Mouse (Mus musculus): ENCODE results near the gene Sox30. TPM values are rescaled to one million over a fixed set of nuclear protein-coding genes. Genes with fewer than 3 reads are reported as not detected.

The Sox30 gene
- polyA plus RNA-seq, 1 experiment from 2014 or later, result 0.18 TPM

DNA sequence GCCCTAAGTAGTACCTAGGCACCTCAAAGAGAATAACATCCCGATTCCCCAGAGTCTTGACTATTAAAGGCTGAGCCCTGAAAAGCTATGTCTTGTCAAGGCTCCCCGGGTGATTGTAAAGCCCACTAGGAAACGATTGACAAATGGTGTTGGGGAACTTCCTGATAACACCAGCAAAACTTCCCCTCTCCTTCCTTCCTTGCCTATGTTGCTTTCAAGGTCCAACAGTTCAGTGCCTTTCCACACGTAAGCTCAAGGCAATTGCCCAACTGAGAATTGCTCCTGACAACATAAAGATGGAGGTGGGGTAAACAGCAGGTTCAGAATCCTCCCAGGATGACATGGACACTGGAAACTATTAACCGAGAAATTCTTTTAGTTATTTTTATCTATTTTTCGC lies 42.9 kb downstream of the Sox30 start:
- H3K9me3 ChIP-seq, result no peaks in the 10 kb centered on the region
- 75% methylated on average over 6 of the region's 6 CpGs for WGBS

DNA sequence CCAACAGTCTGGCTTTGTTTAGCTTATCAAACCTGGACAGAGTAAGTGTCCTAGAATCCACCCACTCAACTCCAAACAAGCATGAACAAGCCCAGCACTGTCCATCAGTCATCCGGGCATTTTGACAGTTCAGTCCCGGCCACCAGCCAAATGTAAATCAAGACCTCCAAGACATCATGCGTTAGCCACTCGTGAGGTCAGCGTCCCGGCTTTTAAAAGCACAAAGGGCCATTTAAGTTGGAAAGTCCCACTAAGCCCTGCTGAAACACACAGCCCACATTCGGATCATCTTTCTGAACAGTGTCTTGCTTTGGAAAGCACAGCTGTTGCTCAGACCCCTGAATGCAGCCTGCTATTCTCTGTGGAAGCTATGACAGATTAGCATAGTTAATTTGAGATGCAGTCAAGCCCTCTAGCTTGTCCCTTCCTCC lies 45.9 kb downstream of the Sox30 start:
- Histone ChIP-seq H3K9me3 (no peaks in the 10 kb centered on the region), H3K27me3 (replicated peaks) (no peaks in the 10 kb centered on the region), H3K4me2 (replicated peaks) (no peak overlapping the region), H3K9ac (no peak overlapping the region), H3K4me1 (replicated peaks) (no peaks in the 10 kb centered on the region), H3K27ac (0 out of 2 replicates have a peak overlapping the region, but pooled peaks have one; percentile 2), H3K36me3 (no peaks in the 10 kb centered on the region), H3K4me3 (replicated peaks) (no peak overlapping the region)
- WGBS, result 30% methylated on average over 7 of the region's 7 CpGs
- no peak for ATAC-seq

More for the DNA sequence above, 42.9 kb downstream of the Sox30 start:
- H3K4me3 ChIP-seq (replicated peaks), result no peak overlapping the region
- no peak overlapping the region for H3K9ac ChIP-seq
- no peak overlapping the region for H3K27ac ChIP-seq
- no peaks in the 10 kb centered on the region for H3K27me3 ChIP-seq (replicated peaks)
- no peaks in the 10 kb centered on the region for H3K36me3 ChIP-seq
- H3K4me1 ChIP-seq (replicated peaks), result no peaks in the 10 kb centered on the region
- no peak for ATAC-seq
- no peak overlapping the region for H3K4me2 ChIP-seq (replicated peaks)

DNA sequence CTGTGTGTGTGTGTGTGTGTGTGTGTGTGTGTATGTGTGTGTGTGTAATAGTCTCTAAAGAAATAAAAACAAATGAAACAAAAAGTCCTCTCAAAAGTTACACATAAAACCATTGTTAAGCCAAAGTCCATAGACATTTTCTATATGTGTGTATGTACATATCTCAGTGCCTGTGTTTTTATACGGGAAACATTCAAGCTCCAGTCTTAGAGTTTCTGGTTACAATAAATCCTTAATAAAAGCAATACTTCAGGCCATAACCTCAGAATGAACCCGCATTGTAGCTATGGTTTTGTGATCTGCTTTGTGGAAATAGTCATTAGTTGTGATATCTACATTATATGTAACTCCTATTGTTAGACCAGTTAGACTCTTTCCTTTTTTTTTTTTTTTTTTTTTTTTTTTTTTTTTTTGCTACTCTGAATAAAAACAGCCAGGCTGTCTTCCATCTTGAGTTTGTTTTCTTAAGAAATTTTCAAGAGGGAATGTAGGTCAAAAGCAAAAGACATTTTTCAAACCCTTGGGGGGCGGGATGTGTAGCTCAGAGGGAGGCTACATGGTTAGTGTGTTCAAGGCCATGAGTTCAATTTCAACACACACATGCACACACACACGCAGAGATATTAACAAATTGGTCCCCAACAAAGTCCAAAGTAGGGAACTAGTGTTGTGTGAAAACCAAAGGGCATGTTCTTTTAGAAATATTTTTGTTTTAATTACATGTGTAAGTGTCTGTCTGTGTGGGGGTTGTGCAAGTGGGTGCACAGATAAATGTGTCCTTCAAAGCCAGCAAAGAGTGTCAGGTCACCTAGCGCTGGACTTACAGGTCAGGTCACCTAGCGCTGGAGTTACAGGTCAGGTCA lies 48.1 kb downstream of the Sox30 start:
- 74% methylated on average over 6 of the region's 6 CpGs for WGBS
- H3K4me2 ChIP-seq (replicated peaks), result no peak overlapping the region
- no peaks in the 10 kb centered on the region for H3K27me3 ChIP-seq (replicated peaks)
- H3K4me1 ChIP-seq (replicated peaks), result no peaks in the 10 kb centered on the region
- no peaks in the 10 kb centered on the region for H3K9me3 ChIP-seq
- H3K4me3 ChIP-seq (replicated peaks), result no peak overlapping the region
- no peaks in the 10 kb centered on the region for H3K36me3 ChIP-seq
- H3K27ac ChIP-seq, result no peak overlapping the region
- ATAC-seq, result no peak
- H3K9ac ChIP-seq, result no peak overlapping the region

DNA sequence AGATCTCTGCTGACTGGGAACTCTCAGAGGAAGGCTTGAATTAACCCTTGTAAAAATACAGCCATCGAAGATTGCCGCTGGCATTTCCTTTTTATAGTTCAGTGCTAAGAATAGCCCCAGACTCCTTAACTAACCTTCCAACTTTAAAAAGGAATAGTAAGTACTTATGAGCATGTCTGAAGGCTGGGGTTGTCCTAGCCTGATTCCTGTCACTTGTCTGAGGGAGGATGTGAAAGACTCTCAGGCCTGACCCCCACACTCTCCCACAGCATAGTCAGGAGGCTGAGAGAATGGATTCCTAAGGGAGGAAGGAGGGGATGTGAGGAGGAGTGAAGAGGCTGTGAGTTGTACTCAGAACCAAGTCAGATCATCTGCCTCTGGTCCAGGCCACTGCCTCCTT lies 49.4 kb downstream of the Sox30 start:
- Histone ChIP-seq H3K4me2 (replicated peaks) (no peak overlapping the region), H3K4me1 (replicated peaks) (no peaks in the 10 kb centered on the region), H3K27me3 (replicated peaks) (no peaks in the 10 kb centered on the region), H3K36me3 (no peaks in the 10 kb centered on the region), H3K4me3 (replicated peaks) (no peak overlapping the region), H3K9ac (no peak overlapping the region), H3K9me3 (no peaks in the 10 kb centered on the region), H3K27ac (no peak overlapping the region)
- ATAC-seq, result no peak
- WGBS, result 53% methylated on average over 2 of the region's 2 CpGs

GRCm38 (mm10) chr11:46030026-46030425 lies 49.9 kb downstream of the Sox30 start:
- Histone ChIP-seq H3K4me2 (replicated peaks) (no peak overlapping the region), H3K36me3 (no peaks in the 10 kb centered on the region), H3K27ac (no peak overlapping the region), H3K9me3 (no peaks in the 10 kb centered on the region), H3K9ac (no peak overlapping the region), H3K4me1 (replicated peaks) (no peaks in the 10 kb centered on the region), H3K4me3 (replicated peaks) (no peak overlapping the region), H3K27me3 (replicated peaks) (no peaks in the 10 kb centered on the region)
- ATAC-seq, result no peak
- 67% methylated on average over 2 of the region's 2 CpGs for WGBS

GRCm38 (mm10) chr11:46031470-46031869 lies 51.4 kb downstream of the Sox30 start:
- 57% methylated on average over 3 of the region's 3 CpGs for WGBS
- Histone ChIP-seq H3K4me2 (replicated peaks) (no peak overlapping the region), H3K36me3 (no peaks in the 10 kb centered on the region), H3K4me1 (replicated peaks) (no peaks in the 10 kb centered on the region), H3K27me3 (replicated peaks) (no peaks in the 10 kb centered on the region), H3K9me3 (no peaks in the 10 kb centered on the region), H3K27ac (no peak overlapping the region), H3K9ac (no peak overlapping the region), H3K4me3 (replicated peaks) (no peak overlapping the region)
- no peak for ATAC-seq

DNA sequence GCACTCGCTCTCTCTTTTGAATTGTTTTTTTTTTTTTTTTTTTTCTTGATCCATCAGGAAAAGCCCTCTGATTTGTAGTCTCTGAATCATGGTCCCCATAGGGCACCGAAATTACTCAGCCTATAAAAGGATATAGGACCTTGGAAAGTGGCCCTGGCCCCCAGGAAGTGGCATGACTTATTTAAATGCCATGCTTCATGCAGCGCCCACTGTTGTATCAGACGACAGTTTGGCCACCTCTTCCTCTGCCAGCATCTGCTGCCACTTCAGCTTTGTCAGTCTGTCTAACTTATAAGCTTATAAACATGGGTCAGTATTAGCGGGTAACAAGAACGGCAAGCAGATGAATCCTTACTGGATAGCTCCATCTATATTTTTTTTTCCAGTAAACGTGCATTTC lies 52.8 kb downstream of the Sox30 start:
- Histone ChIP-seq H3K4me1 (replicated peaks) (no peaks in the 10 kb centered on the region), H3K4me3 (replicated peaks) (no peak overlapping the region), H3K9me3 (no peaks in the 10 kb centered on the region), H3K4me2 (replicated peaks) (no peak overlapping the region), H3K36me3 (no peaks in the 10 kb centered on the region), H3K27me3 (replicated peaks) (no peaks in the 10 kb centered on the region), H3K27ac (no peak overlapping the region), H3K9ac (no peak overlapping the region)
- 90% methylated on average over 7 of the region's 7 CpGs for WGBS
- no peak for ATAC-seq

DNA sequence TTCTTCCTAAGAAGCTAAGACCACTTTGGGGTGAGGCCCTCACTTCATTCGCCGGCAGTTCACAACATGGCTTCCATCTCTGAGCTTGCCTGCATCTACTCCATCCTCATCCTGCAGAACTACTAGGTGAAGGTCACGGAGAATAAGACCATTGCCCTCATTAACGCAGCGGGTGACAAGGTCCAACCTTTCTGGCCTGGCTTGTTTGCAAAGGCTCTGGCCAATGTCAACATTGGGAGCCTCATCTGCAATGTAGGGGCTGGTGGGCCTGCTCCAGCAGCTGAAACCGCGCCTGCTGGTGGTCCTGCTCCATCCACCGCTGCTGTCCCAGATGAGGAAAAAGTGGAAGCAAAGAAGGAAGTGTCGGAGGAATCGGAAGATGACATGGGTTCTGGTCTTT lies 56.3 kb downstream of the Sox30 start:
- 0 out of 2 replicates have a peak, but pooled peaks cover 2% of the 10 kb centered on the region for H3K4me1 ChIP-seq (replicated peaks)
- no peak overlapping the region for H3K27ac ChIP-seq
- no peaks in the 10 kb centered on the region for H3K27me3 ChIP-seq (replicated peaks)
- ATAC-seq, result no peak
- no peak overlapping the region for H3K4me3 ChIP-seq (replicated peaks)
- no peaks in the 10 kb centered on the region for H3K9me3 ChIP-seq
- 89% methylated on average over 10 of the region's 10 CpGs for WGBS
- H3K9ac ChIP-seq, result no peak overlapping the region
- no peaks in the 10 kb centered on the region for H3K36me3 ChIP-seq
- H3K4me2 ChIP-seq (replicated peaks), result no peak overlapping the region

- no peaks in the 10 kb centered on the region for H3K9me3 ChIP-seq
- 67% methylated on average over 15 of the region's 15 CpGs for WGBS
- H3K4me2 ChIP-seq (replicated peaks), result peak overlapping the region; percentile 6; the same call in 1 of the 2 replicates
- no peak overlapping the region for H3K9ac ChIP-seq
- no peak for ATAC-seq
- no peak overlapping the region for H3K27ac ChIP-seq
- H3K27me3 ChIP-seq (replicated peaks), result no peaks in the 10 kb centered on the region
- 0 out of 2 replicates have a peak, but pooled peaks cover 2% of the 10 kb centered on the region for H3K4me1 ChIP-seq (replicated peaks)
- no peaks in the 10 kb centered on the region for H3K36me3 ChIP-seq
- no peak overlapping the region for H3K4me3 ChIP-seq (replicated peaks)
These were observed 58.8 kb downstream of the Sox30 start for GRCm38 (mm10) chr11:46038901-46039300.

- Histone ChIP-seq H3K9ac (no peak overlapping the region), H3K9me3 (no peaks in the 10 kb centered on the region), H3K4me3 (replicated peaks) (no peak overlapping the region), H3K27me3 (replicated peaks) (no peaks in the 10 kb centered on the region), H3K4me1 (replicated peaks) (0 out of 2 replicates have a peak, but pooled peaks cover 2% of the 10 kb centered on the region), H3K4me2 (replicated peaks) (peak overlapping the region; percentile 6; the same call in 1 of the 2 replicates), H3K36me3 (no peaks in the 10 kb centered on the region), H3K27ac (no peak overlapping the region)
- 44% methylated on average over 11 of the region's 11 CpGs for WGBS
- ATAC-seq, result no peak
These were observed 59.2 kb downstream of the Sox30 start for GRCm38 (mm10) chr11:46039335-46039734.

DNA sequence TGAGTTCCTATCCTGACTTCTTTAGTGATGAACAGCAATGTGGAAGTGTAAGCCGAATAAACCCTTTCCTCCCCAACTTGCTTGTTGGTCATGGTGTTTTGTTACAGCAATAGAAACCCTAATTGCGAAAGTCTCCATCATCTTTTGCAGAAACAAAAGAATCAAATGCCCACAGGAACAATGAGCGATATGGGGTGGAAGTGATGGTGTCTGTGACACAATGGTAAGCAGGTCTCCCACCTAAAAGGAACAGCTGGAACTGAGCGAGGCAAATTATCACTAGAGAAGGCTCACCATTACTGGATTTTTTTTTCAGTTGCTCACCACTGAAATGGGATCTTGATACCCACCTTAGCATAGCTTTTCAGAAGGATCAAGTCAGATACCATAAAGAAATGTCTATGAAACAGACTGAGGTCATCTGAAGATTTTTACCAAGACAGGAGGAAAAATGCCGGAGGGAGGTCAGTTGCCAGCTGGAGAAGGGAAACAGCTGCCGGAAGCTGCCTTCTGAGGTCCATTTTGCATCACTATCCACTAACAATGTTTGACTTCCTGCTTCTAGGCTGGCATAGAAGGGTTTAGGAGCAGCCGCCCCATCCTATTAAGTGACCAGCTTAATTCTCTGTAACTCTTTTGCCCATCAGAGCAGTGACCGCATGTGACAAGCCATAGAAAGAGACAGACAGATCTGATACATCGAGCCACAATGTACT lies 60.9 kb downstream of the Sox30 start:
- H3K9ac ChIP-seq, result no peak overlapping the region
- H3K27ac ChIP-seq, result no peak overlapping the region
- no peaks in the 10 kb centered on the region for H3K36me3 ChIP-seq
- H3K27me3 ChIP-seq (replicated peaks), result no peaks in the 10 kb centered on the region
- no peak for ATAC-seq
- no peaks in the 10 kb centered on the region for H3K9me3 ChIP-seq
- H3K4me3 ChIP-seq (replicated peaks), result no peak overlapping the region
- H3K4me2 ChIP-seq (replicated peaks), result no peak overlapping the region
- H3K4me1 ChIP-seq (replicated peaks), result 0 out of 2 replicates have a peak, but pooled peaks cover 2% of the 10 kb centered on the region
- WGBS, result 72% methylated on average over 9 of the region's 9 CpGs

DNA sequence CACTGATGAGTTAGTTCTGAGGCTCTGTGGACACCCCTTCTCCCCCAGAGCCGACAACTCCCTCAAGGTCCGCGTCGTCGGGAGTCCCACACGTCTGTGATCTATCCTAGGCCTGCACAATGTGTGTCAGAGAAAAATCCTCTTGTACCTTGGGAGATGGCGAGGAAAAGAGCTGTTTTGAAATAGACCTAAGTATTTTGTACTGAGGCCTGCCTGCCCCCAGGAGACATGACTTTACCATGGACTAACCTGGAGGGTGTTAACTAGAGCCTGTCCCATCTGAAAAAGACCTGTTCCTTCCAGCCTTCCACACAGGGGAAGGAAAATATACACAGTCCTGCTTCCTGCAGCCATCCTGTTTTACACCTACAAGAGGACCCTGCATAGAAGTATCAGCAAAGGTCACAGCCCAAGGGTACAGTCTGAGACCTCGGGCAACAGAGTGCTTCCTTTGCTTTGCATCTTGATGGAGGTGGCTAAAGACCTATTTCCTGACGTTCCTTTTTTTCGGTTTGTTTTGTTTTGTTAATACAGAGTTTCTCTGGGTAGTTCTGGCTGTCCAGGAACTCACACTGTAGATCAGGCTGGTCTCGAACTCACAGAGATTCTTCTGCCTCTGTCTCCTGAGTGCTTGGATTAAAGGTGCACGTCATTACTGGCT lies 61.6 kb downstream of the Sox30 start:
- Histone ChIP-seq H3K9me3 (no peaks in the 10 kb centered on the region), H3K4me2 (replicated peaks) (no peak overlapping the region), H3K4me1 (replicated peaks) (0 out of 2 replicates have a peak, but pooled peaks cover 2% of the 10 kb centered on the region), H3K4me3 (replicated peaks) (no peak overlapping the region), H3K27ac (no peak overlapping the region), H3K36me3 (no peaks in the 10 kb centered on the region), H3K9ac (no peak overlapping the region), H3K27me3 (replicated peaks) (no peaks in the 10 kb centered on the region)
- 58% methylated on average over 12 of the region's 12 CpGs for WGBS
- ATAC-seq, result no peak
